ENCODE assay signal across 11 mouse cellular contexts in genomic region chr16:38945581-38945981, GRCm38 (mm10). TPM values are rescaled to one million over a fixed set of nuclear protein-coding genes. Genes with fewer than 3 reads are reported as not detected.
DNase-seq lines count a peak whose midpoint lies in the region; ATAC-seq lines count a peak whose summit lies in the region.
"Had no signal": no experiment of that assay in that cellular context is flagged by ENCODE, and none has a peak within 500 bp of the region (broad histone marks: within the 10 kb centered on the region; RNA-seq: fewer than 3 reads in every experiment).

No protein-coding gene starts in this region.

- peak; percentile 35 for DNase-seq in hindbrain, embryonic 11.5 days (ENCODE audit: low spot score)
- DNase-seq in brain, adult 2 months (ENCODE audit: low read depth, low spot score): peak; percentile 86
- DNase-seq in kidney, postnatal 14 days: peak; percentile 85
- no peak for DNase-seq in right cerebral cortex, postnatal 4 days
- no peak for DNase-seq in thymus, postnatal 0 days (ENCODE audit: low spot score)
- DNase-seq in left cerebral cortex, postnatal 4 days: no peak
- DNase-seq: thymus, postnatal 14 days had no signal

- 45% methylated on average over 10 of the region's 10 CpGs for WGBS in hindbrain, embryonic 11.5 days
- WGBS in hindbrain, embryonic 16.5 days: 49% methylated on average over 10 of the region's 10 CpGs
- WGBS in hindbrain, embryonic 13.5 days: 41% methylated on average over 10 of the region's 10 CpGs

- no peaks in the 10 kb centered on the region for H3K36me3 ChIP-seq in hindbrain, embryonic 11.5 days (ENCODE audit: control insufficient read depth, insufficient read depth, low read length)
- no peaks in the 10 kb centered on the region for H3K36me3 ChIP-seq in hindbrain, embryonic 16.5 days (ENCODE audit: control insufficient read depth, insufficient read depth, low read length)
- H3K36me3 ChIP-seq in hindbrain, embryonic 13.5 days: no peaks in the 10 kb centered on the region

- peak; percentile 17; the same call in 1 of the 2 replicates for ATAC-seq in hindbrain, embryonic 11.5 days (ENCODE audit: low FRiP score)
- no peak for ATAC-seq in hindbrain, embryonic 16.5 days
- ATAC-seq in hindbrain, embryonic 13.5 days (ENCODE audit: low FRiP score): 0 out of 2 replicates have a peak, but pooled peaks have one; percentile 8
- ATAC-seq: activated CD4-positive, CD25-positive, alpha-beta regulatory T cell, adult 4 months had no signal

- peak overlapping the region; percentile 65 for H3K27ac ChIP-seq in hindbrain, embryonic 11.5 days (ENCODE audit: low read depth, low read length)
- H3K27ac ChIP-seq in hindbrain, embryonic 16.5 days (ENCODE audit: low read depth, low read length): no peak overlapping the region; the same call in 1 of the 2 replicates
- peak overlapping the region; percentile 67 for H3K27ac ChIP-seq in hindbrain, embryonic 13.5 days
- H3K27ac ChIP-seq: macrophage had no signal

- H3K4me2 ChIP-seq in hindbrain, embryonic 11.5 days (replicated peaks; ENCODE audit: low read depth, low read length): no peak overlapping the region
- H3K4me2 ChIP-seq in hindbrain, embryonic 16.5 days (ENCODE audit: low read length): no peak overlapping the region
- 0 out of 2 replicates have a peak overlapping the region, but pooled peaks have one; percentile 6 for H3K4me2 ChIP-seq in hindbrain, embryonic 13.5 days

- intact Hi-C loops in left cerebral cortex, postnatal 4 days (cut with DNase I): no loop called here

- H3K9ac ChIP-seq in hindbrain, embryonic 11.5 days (ENCODE audit: low read depth, low read length): no peak overlapping the region
- H3K9ac ChIP-seq in hindbrain, embryonic 16.5 days (ENCODE audit: low read depth, low read length): no peak overlapping the region
- no peak overlapping the region for H3K9ac ChIP-seq in hindbrain, embryonic 13.5 days

- H3K4me1 ChIP-seq in hindbrain, embryonic 11.5 days (replicated peaks; ENCODE audit: control insufficient read depth, insufficient read depth, low read length): peaks cover 5% of the 10 kb centered on the region; the same call in 1 of the 2 replicates
- peaks cover 6% of the 10 kb centered on the region for H3K4me1 ChIP-seq in hindbrain, embryonic 16.5 days (ENCODE audit: control insufficient read depth, insufficient read depth, low read depth, low read length)
- peaks cover 51% of the 10 kb centered on the region for H3K4me1 ChIP-seq in hindbrain, embryonic 13.5 days (replicated peaks)

- no peaks in the 10 kb centered on the region for H3K9me3 ChIP-seq in hindbrain, embryonic 11.5 days (ENCODE audit: control insufficient read depth, low read length)
- no peaks in the 10 kb centered on the region for H3K9me3 ChIP-seq in hindbrain, embryonic 16.5 days (ENCODE audit: control insufficient read depth, low read length)
- H3K9me3 ChIP-seq in hindbrain, embryonic 13.5 days: no peaks in the 10 kb centered on the region

- H3K4me3 ChIP-seq in hindbrain, embryonic 11.5 days (ENCODE audit: low read depth, low read length): no peak overlapping the region
- H3K4me3 ChIP-seq in hindbrain, embryonic 16.5 days (ENCODE audit: low read length): no peak overlapping the region
- no peak overlapping the region for H3K4me3 ChIP-seq in hindbrain, embryonic 13.5 days

- H3K27me3 ChIP-seq in hindbrain, embryonic 11.5 days (ENCODE audit: control insufficient read depth, insufficient read depth, low read length): no peaks in the 10 kb centered on the region
- H3K27me3 ChIP-seq in hindbrain, embryonic 16.5 days (replicated peaks; ENCODE audit: control insufficient read depth, insufficient read depth, low read length): no peaks in the 10 kb centered on the region
- no peaks in the 10 kb centered on the region for H3K27me3 ChIP-seq in hindbrain, embryonic 13.5 days

RNA-seq across cellular contexts. Expression of gene Igsf11, which starts 53.1 kb away (rescaled TPM):
- polyA plus RNA-seq in hindbrain, embryonic 11.5 days (2014; fragmentation: Nextera tagmentation; extraction: Ambion mirVana): 5.4 TPM in 2 replicates
- 3.6 and 4.3 TPM in 2 replicates for polyA plus RNA-seq in hindbrain, embryonic 16.5 days (2015; fragmentation: Nextera tagmentation; extraction: Ambion mirVana)
- 3.5 and 4.5 TPM in 2 replicates for polyA plus RNA-seq in hindbrain, embryonic 13.5 days (2015; fragmentation: Nextera tagmentation; extraction: Ambion mirVana)
- 0.05 TPM in 1 of 2 replicates, not detected in the other for polyA plus RNA-seq in thymus, postnatal 0 days (2015; fragmentation: Nextera tagmentation; extraction: Ambion mirVana)
- total RNA-seq in left cerebral cortex, postnatal 4 days (2021): 10 to 100 TPM; 14.3 to 14.4 TPM

Comparison
In these comparisons a context has a peak if more than half of its experiments do, and no peak if none do; other contexts are left out.
1. DNase-seq: peak in hindbrain, embryonic 11.5 days (single experiment), brain, adult 2 months (single experiment) and kidney, postnatal 14 days (single experiment); none in right cerebral cortex, postnatal 4 days (single experiment), thymus, postnatal 0 days (single experiment) and left cerebral cortex, postnatal 4 days (single experiment).